Mouse (Mus musculus) megakaryocyte, embryonic 14.5 days (primary cell): Measurements from ENCODE around the gene Gm13289. TPM values are rescaled to one million over a fixed set of nuclear protein-coding genes. Genes with fewer than 3 reads are reported as not detected.
"Not testable (repeated sequence)": the region's sequence is repeated elsewhere in the genome, so short reads cannot be mapped to it uniquely, and the experiment has no call there.

Source experiments
- H3K27me3 ChIP-seq: replicated peaks from 2 replicates; pipeline ENCODE3; 2012; ENCODE audit warnings: inconsistent platforms
- H3K36me3 ChIP-seq: replicated peaks from 2 replicates; pipeline ENCODE3; 2012; ENCODE audit warnings: low read length, inconsistent platforms, mixed read lengths
- H3K4me1 ChIP-seq: 2 replicates; pipeline ENCODE4 v1.6.1; 2012; ENCODE audit warnings: inconsistent platforms
- H3K4me3 ChIP-seq: replicated peaks from 2 replicates; pipeline ENCODE3; 2012; ENCODE audit warnings: moderate library complexity, mild to moderate bottlenecking, inconsistent platforms
- H3K9me3 ChIP-seq: 2 replicates; pipeline ENCODE4 v1.6.1; 2012; ENCODE audit warnings: inconsistent platforms
- FLI1 ChIP-seq: IDR thresholded peaks from 2 replicates; pipeline ENCODE4 v1.6.1; 2012; ENCODE audit warnings: low read length, inconsistent platforms, mixed read lengths
- GATA1 ChIP-seq: IDR thresholded peaks from 3 replicates; pipeline ENCODE4 v1.6.1; 2012; ENCODE audit warnings: mixed read lengths, low read length, inconsistent platforms, borderline replicate concordance
- polyA plus RNA-seq: library from polyadenylated mRNA; stranded (reverse); fragments of >175 nt; gene quantifications from 2 replicates; pipeline ENCODE4 v1.2.3, GENCODE M21; 2012; ENCODE audit warnings: low replicate concordance; ENCODE audit not compliant: insufficient read depth

The Gm13289 gene
- not detected in 2 replicates for polyA plus RNA-seq

- H3K4me1 ChIP-seq, H3K4me3 ChIP-seq, H3K9me3 ChIP-seq, H3K27me3 ChIP-seq, H3K36me3 ChIP-seq: not testable (repeated sequence)
These were observed at the start of gene Gm13289 for GRCm38 (mm10) chr4:88776622-88777021. Gene Gm13289 (plus strand): TSS chr4:88776922.

- peaks cover 28% of the 10 kb centered on the region for H3K4me1 ChIP-seq
- TF ChIP-seq FLI1 = no peak
- no peak for TF ChIP-seq GATA1
- no peaks in the 10 kb centered on the region for H3K36me3 ChIP-seq
- H3K9me3 ChIP-seq = no peaks in the 10 kb centered on the region
- H3K27me3 ChIP-seq = no peaks in the 10 kb centered on the region
- H3K4me3 ChIP-seq = peak overlapping the region; percentile 89
These were observed 49.4 kb upstream of the Gm13289 start for GRCm38 (mm10) chr4:88727324-88727723.

GRCm38 (mm10) chr4:88738480-88738879, 38.2 kb upstream of the Gm13289 start:
- H3K27me3 ChIP-seq = peaks cover 6% of the 10 kb centered on the region
- H3K4me3 ChIP-seq = no peak overlapping the region
- H3K9me3 ChIP-seq = no peaks in the 10 kb centered on the region
- H3K36me3 ChIP-seq = no peaks in the 10 kb centered on the region
- no peak for TF ChIP-seq GATA1
- no peak for TF ChIP-seq FLI1
- H3K4me1 ChIP-seq = peaks cover 16% of the 10 kb centered on the region

DNA sequence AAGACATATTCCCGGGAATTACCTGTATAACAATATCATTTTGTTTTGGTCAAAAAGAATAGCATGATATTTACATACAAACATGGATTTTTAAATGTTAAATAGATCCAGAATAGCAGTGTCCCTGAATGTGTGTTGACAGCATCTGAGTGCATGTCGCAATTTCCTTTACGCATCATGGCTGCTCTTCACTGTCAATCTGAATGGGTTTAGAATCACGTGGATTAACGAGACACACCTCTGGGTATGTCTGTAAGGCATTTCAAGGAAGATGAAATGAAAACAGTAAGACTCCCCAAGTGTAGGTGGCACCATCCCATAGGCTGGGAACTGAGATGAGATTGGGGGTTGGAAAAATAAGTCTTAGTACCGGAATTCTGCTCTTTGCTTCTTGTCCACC, 37.7 kb upstream of the Gm13289 start:
- no peak overlapping the region for H3K4me3 ChIP-seq
- TF ChIP-seq FLI1 = no peak
- TF ChIP-seq GATA1 = no peak

DNA sequence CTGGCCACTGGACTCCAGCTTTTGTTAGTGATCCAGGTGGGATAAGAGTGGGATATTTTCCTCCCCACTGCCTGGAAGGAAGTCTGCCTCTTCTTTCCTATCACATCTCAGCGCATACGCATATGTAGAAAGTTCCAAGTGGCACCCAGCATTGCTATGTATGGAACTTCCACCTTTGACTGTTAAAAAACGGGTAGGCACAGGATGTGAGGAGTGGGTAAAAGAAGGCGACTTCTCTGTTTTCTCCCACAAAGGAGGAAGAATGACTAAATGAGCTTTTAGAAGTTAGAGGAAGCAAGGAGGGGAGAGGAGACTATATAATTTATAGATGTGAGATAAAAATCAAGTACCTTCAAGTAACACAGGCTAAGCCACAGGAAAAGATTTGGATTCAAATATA, 35.3 kb upstream of the Gm13289 start:
- H3K27me3 ChIP-seq = peaks cover under 1% of the 10 kb centered on the region
- no peak for TF ChIP-seq GATA1
- no peak for TF ChIP-seq FLI1
- no peak overlapping the region for H3K4me3 ChIP-seq
- H3K36me3 ChIP-seq = no peaks in the 10 kb centered on the region
- H3K4me1 ChIP-seq = peaks cover 19% of the 10 kb centered on the region
- no peaks in the 10 kb centered on the region for H3K9me3 ChIP-seq

More for the DNA sequence above, 37.7 kb upstream of the Gm13289 start:
- H3K36me3 ChIP-seq = no peaks in the 10 kb centered on the region
- H3K4me1 ChIP-seq = peaks cover 16% of the 10 kb centered on the region
- no peaks in the 10 kb centered on the region for H3K9me3 ChIP-seq
- H3K27me3 ChIP-seq = peaks cover 6% of the 10 kb centered on the region

DNA sequence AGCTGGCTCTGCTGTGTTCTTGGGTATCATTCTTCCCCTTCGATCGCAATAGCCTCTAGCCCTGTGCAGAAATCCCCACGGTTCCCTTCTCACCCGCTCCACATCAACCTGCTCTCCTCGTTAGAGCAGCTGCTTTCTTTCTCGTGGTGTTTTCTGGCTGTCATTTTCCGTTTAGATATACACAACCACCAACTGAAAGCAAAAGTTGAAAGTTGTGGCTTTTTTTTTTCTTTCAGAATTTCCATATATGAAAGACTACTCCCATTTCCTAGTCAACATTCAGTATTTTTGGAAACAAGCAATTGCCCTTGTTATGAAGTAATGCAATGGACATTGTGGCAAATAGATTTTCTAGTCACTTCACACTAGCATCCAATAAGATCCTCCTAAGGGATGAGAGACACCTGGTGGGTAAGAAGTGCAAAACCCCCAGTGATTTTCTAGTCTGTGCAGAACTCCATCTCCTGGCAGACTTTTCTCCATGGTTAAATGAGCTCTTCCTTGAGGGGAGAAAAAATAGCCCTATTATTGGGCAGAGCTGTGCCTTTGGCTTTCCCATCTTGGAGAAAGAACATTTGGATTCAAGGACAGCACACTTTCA, 33.9 kb upstream of the Gm13289 start:
- no peak for TF ChIP-seq FLI1
- TF ChIP-seq GATA1 = no peak
- Histone ChIP-seq H3K4me1 (peaks cover 19% of the 10 kb centered on the region), H3K4me3 (peak overlapping the region; percentile 12), H3K27me3 (peaks cover 2% of the 10 kb centered on the region), H3K36me3 (no peaks in the 10 kb centered on the region), H3K9me3 (no peaks in the 10 kb centered on the region)

DNA sequence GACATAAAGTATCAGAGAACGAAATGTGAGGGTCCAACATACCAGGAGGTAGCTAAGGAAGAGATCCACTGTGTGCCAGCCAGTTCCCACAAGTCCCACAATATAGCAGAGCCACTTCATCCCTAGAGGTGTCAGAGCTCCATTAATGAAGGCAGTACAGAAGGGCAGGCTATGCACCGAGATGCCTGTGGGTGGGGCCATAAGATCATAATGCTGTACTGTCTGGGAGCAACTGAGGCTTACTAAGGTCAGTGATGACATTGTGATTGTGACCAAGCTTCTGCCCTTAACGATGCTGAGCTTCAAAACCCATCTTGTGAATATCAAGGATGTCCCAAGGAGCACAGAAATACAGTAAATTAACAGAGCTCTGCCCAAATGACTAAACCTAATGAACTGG, 32.5 kb upstream of the Gm13289 start:
- no peak overlapping the region for H3K4me3 ChIP-seq
- no peaks in the 10 kb centered on the region for H3K36me3 ChIP-seq
- peaks cover 16% of the 10 kb centered on the region for H3K4me1 ChIP-seq
- peaks cover 5% of the 10 kb centered on the region for H3K27me3 ChIP-seq
- no peak for TF ChIP-seq FLI1
- TF ChIP-seq GATA1 = no peak
- no peaks in the 10 kb centered on the region for H3K9me3 ChIP-seq

DNA sequence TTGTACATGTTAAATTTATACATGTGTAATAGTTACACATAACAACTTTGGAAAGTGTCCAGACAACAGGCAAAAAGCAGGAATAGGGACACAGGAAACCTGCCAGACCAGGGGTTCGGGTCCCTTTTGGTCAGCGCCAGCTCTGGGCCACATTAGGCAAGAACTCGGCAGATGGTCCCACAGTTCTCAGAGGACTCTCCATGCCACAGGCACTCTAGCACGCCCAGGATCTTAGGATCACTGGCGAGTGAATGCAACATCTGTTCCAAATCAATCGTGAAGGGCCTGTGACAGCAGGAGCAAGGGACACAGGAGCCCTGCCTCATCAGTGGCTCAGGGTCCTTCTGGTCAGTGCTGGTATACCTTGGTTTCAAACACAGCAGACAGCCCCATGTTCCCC, 26.8 kb upstream of the Gm13289 start:
- Histone ChIP-seq H3K27me3 (peaks cover 5% of the 10 kb centered on the region), H3K4me3 (no peak overlapping the region), H3K9me3 (no peaks in the 10 kb centered on the region), H3K4me1 (no peaks in the 10 kb centered on the region), H3K36me3 (no peaks in the 10 kb centered on the region)
- no peak for TF ChIP-seq FLI1

- not testable (repeated sequence) for H3K9me3 ChIP-seq, H3K36me3 ChIP-seq, H3K4me1 ChIP-seq, H3K4me3 ChIP-seq, H3K27me3 ChIP-seq
These were observed 21.8 kb upstream of the Gm13289 start, which contains the start of gene Gm13271 for GRCm38 (mm10) chr4:88754818-88755340. Gene Gm13271 (plus strand): TSS chr4:88754868.

GRCm38 (mm10) chr4:88756581-88757513, 19.9 kb upstream of the Gm13289 start:
- not testable (repeated sequence) for H3K4me1 ChIP-seq, H3K9me3 ChIP-seq, H3K4me3 ChIP-seq, H3K36me3 ChIP-seq, H3K27me3 ChIP-seq

- H3K36me3 ChIP-seq, H3K4me1 ChIP-seq, H3K9me3 ChIP-seq, H3K27me3 ChIP-seq, H3K4me3 ChIP-seq: not testable (repeated sequence)
These were observed 19.1 kb upstream of the Gm13289 start for GRCm38 (mm10) chr4:88757628-88758031.

DNA sequence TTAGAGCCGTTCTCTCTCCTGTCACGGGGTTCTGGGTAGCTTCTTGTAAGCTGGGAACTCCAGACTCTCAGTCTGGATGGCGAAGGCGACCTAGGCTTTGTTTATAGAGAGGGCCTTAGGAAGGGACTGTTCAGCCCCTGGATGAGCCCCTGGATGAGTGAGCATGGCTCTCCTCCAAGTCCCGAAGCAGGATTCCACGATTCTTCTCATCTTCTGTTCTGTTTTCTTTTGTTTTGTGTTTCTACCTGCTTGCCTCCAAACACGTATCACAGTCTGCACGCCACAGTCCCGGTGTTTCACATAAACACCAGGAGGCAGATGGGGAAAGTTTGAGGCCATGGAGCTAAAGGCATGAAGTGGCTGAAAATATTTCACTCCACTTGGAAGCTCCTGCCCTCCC, 18.0 kb upstream of the Gm13289 start:
- H3K36me3 ChIP-seq, H3K4me3 ChIP-seq, H3K9me3 ChIP-seq, H3K27me3 ChIP-seq, H3K4me1 ChIP-seq: not testable (repeated sequence)

- not testable (repeated sequence) for H3K4me1 ChIP-seq, H3K4me3 ChIP-seq, H3K27me3 ChIP-seq, H3K9me3 ChIP-seq, H3K36me3 ChIP-seq
These were observed 17.0 kb upstream of the Gm13289 start, which contains the start of gene Gm13283 for GRCm38 (mm10) chr4:88759610-88760268. Gene Gm13283 (plus strand): TSS chr4:88760119.

DNA sequence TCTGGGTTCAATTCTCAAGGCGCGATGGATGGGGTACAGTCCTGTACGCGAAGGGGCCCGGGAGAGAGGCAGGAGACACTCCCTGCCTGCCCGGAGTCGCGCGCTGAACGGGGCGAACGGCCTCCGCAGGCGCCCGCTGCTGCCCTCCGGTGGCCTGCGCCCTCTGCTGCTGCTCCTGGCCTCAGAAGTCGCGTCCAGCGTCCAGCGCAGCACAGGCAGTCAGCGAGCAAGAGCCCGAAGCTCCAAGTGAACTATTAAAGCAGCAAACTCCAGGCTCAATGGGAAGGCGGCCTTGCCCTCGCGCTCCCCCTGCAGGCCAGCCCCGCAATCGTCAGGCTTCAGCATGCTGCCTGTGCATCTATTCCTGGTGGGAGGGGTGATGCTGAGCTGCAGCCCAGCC, 16.3 kb upstream of the Gm13289 start:
- not testable (repeated sequence) for H3K9me3 ChIP-seq, H3K4me1 ChIP-seq, H3K27me3 ChIP-seq, H3K36me3 ChIP-seq, H3K4me3 ChIP-seq
